Mouse (Mus musculus): ENCODE results near the gene Crk. TPM values are rescaled to one million over a fixed set of nuclear protein-coding genes. Genes with fewer than 3 reads are reported as not detected.
A peak's percentile ranks its signal among the peaks of the same experiment; 100 is the strongest.

Crk gene
- polyA plus RNA-seq (2012; rRNA removed) = 84.0 and 86.6 TPM in 2 replicates

- DNase-seq (ENCODE audit: low spot score) = peak; percentile 98
These were observed at the start of gene Crk for GRCm38 (mm10) chr11:75678747-75679438. Gene Crk, plus strand, starts transcription at chr11:75679259.

GRCm38 (mm10) chr11:75630098-75630497, 49.0 kb upstream of the Crk start:
- DNase-seq (ENCODE audit: low spot score) = no peak

- peak; percentile 91 for DNase-seq (ENCODE audit: low spot score)
These were observed 48.3 kb upstream of the Crk start, which contains the start of gene Inpp5k for GRCm38 (mm10) chr11:75630645-75631229. Gene Inpp5k, plus strand, starts transcription at chr11:75630988.

- no peak for DNase-seq (ENCODE audit: low spot score)
These were observed 47.4 kb upstream of the Crk start for GRCm38 (mm10) chr11:75631561-75632225.

- no peak for DNase-seq (ENCODE audit: low spot score)
These were observed 46.1 kb upstream of the Crk start for GRCm38 (mm10) chr11:75632921-75633320.

GRCm38 (mm10) chr11:75634801-75635200, 44.3 kb upstream of the Crk start:
- DNase-seq (ENCODE audit: low spot score) = no peak

GRCm38 (mm10) chr11:75635315-75635714, 43.7 kb upstream of the Crk start:
- DNase-seq (ENCODE audit: low spot score) = no peak

GRCm38 (mm10) chr11:75643323-75643722, 35.7 kb upstream of the Crk start:
- DNase-seq (ENCODE audit: low spot score) = no peak

GRCm38 (mm10) chr11:75644684-75645083, 34.4 kb upstream of the Crk start:
- DNase-seq (ENCODE audit: low spot score) = no peak

- no peak for DNase-seq (ENCODE audit: low spot score)
These were observed 31.3 kb upstream of the Crk start for GRCm38 (mm10) chr11:75647681-75648211.

GRCm38 (mm10) chr11:75649155-75649561, 29.9 kb upstream of the Crk start:
- no peak for DNase-seq (ENCODE audit: low spot score)

- DNase-seq (ENCODE audit: low spot score) = no peak
These were observed 28.7 kb upstream of the Crk start, which contains the start of gene Myo1c for GRCm38 (mm10) chr11:75650311-75650710. Gene Myo1c, plus strand, starts transcription at chr11:75650504.

GRCm38 (mm10) chr11:75650958-75651425, 28.1 kb upstream of the Crk start:
- no peak for DNase-seq (ENCODE audit: low spot score)

GRCm38 (mm10) chr11:75651426-75652221, 27.4 kb upstream of the Crk start:
- DNase-seq (ENCODE audit: low spot score) = peak; percentile 79

GRCm38 (mm10) chr11:75652222-75652941, 26.7 kb upstream of the Crk start:
- DNase-seq (ENCODE audit: low spot score) = no peak

GRCm38 (mm10) chr11:75652942-75653684, 25.9 kb upstream of the Crk start:
- DNase-seq (ENCODE audit: low spot score) = no peak

GRCm38 (mm10) chr11:75653781-75654470, 25.1 kb upstream of the Crk start:
- DNase-seq (ENCODE audit: low spot score) = peak; percentile 87

- no peak for DNase-seq (ENCODE audit: low spot score)
These were observed 24.3 kb upstream of the Crk start for GRCm38 (mm10) chr11:75654471-75655390.
